Mouse (Mus musculus): Measurements from ENCODE around the gene Rp9.

- no peak for TF ChIP-seq POLR2A (IDR thresholded peaks at IDR 0.05; ENCODE audit: control insufficient read depth, extremely low read depth, insufficient read depth, low read length, poor library complexity)
- peak; percentile 93 for TF ChIP-seq CTCF (IDR thresholded peaks at IDR 0.05; ENCODE audit: borderline replicate concordance, control insufficient read depth, extremely low read depth, insufficient read depth, low read length, poor library complexity)
Measured at GRCm38 (mm10) chr9:22411002-22411857, 58.3 kb downstream of the Rp9 start, which contains the start of gene 9530077C05Rik.

All from thymus, adult 2 months (tissue).